31 mouse cellular contexts compared by ENCODE assay signal in genomic region chrX:56322731-56323130, GRCm38 (mm10). TPM values are rescaled to one million over a fixed set of nuclear protein-coding genes. Genes with fewer than 3 reads are reported as not detected.
DNase-seq lines count a peak whose midpoint lies in the region; ATAC-seq and TF ChIP-seq lines count a peak whose summit lies in the region.
"Had no signal": no experiment of that assay in that cellular context is flagged by ENCODE, and none has a peak within 500 bp of the region (broad histone marks: within the 10 kb centered on the region; RNA-seq: fewer than 3 reads in every experiment).

No protein-coding gene starts in this region.

- no peak overlapping the region for H3K9ac ChIP-seq in lung, postnatal 0 days (replicated peaks; ENCODE audit: low read depth)
- H3K9ac ChIP-seq: embryonic facial prominence, embryonic 13.5 days; forebrain, embryonic 12.5 days; heart, embryonic 12.5 days; heart, embryonic 15.5 days; hindbrain, embryonic 14.5 days had no signal

- no peaks in the 10 kb centered on the region for H3K9me3 ChIP-seq in lung, postnatal 0 days (ENCODE audit: low read length)
- H3K9me3 ChIP-seq: embryonic facial prominence, embryonic 10.5 days; embryonic facial prominence, embryonic 13.5 days; forebrain, embryonic 12.5 days; heart, embryonic 12.5 days; heart, embryonic 15.5 days; hindbrain, embryonic 10.5 days had no signal

- TF ChIP-seq CTCF in lung, postnatal 0 days (IDR thresholded peaks at IDR 0.05), result no peak

- DNase-seq in 416B (ENCODE audit: low read depth) (peak; percentile 54), adipocyte (ENCODE audit: low spot score) (peak; percentile 25)
- no peak for DNase-seq in lung, postnatal 0 days (ENCODE audit: low spot score)
- no peak for DNase-seq in left cerebral cortex, adult 8-10 months (ENCODE audit: low spot score in 2 of 2)
- no peak for DNase-seq in retina, postnatal 1 day
- DNase-seq: adrenal gland, adult 2 months; adrenal gland, postnatal 14 days; cerebellum, adult 11-12 months; cerebellum, adult 8-10 months; cerebellum, postnatal 10 days; cerebellum, postnatal 36 days; embryo, embryonic 11 days; gastrocnemius, postnatal 10 days; gastrocnemius, postnatal 36 days; heart, adult 11 months; heart, postnatal 10 days; heart, postnatal 36 days had no signal

- H3K4me2 ChIP-seq in lung, postnatal 0 days (replicated peaks; ENCODE audit: low read depth, low read length), result no peak overlapping the region
- H3K4me2 ChIP-seq: embryonic facial prominence, embryonic 13.5 days; forebrain, embryonic 12.5 days; heart, embryonic 12.5 days; heart, embryonic 15.5 days; hindbrain, embryonic 14.5 days had no signal

- no peaks in the 10 kb centered on the region for H3K4me1 ChIP-seq in lung, postnatal 0 days (ENCODE audit: insufficient read depth, low read depth, low read length)
- H3K4me1 ChIP-seq: embryonic facial prominence, embryonic 10.5 days; embryonic facial prominence, embryonic 13.5 days; forebrain, embryonic 12.5 days; heart, embryonic 12.5 days; heart, embryonic 15.5 days; hindbrain, embryonic 10.5 days had no signal

- no peak for TF ChIP-seq EP300 in lung, postnatal 0 days (IDR thresholded peaks at IDR 0.05)

- ATAC-seq in megakaryocyte, adult 5-6 weeks (ENCODE audit: poor library complexity, severe bottlenecking), result peak; percentile 84
- no peak for ATAC-seq in lung, postnatal 0 days
- ATAC-seq: CD4-positive, CD25-positive, alpha-beta regulatory T cell, adult 4 months; forebrain, embryonic 16.5 days; intestine, postnatal 0 days; Patski had no signal

- H3K27me3 ChIP-seq in lung, postnatal 0 days (replicated peaks; ENCODE audit: insufficient read depth, low read length), result no peaks in the 10 kb centered on the region
- H3K27me3 ChIP-seq: embryonic facial prominence, embryonic 13.5 days; forebrain, embryonic 12.5 days; heart, embryonic 12.5 days; heart, embryonic 15.5 days had no signal

- H3K27ac ChIP-seq in lung, postnatal 0 days (ENCODE audit: low read length), result no peak overlapping the region
- H3K27ac ChIP-seq: embryonic facial prominence, embryonic 10.5 days; embryonic facial prominence, embryonic 13.5 days; forebrain, embryonic 12.5 days; heart, embryonic 15.5 days; hindbrain, embryonic 10.5 days; hindbrain, embryonic 14.5 days had no signal

- 43% methylated on average over 2 of the region's 2 CpGs for WGBS in lung, postnatal 0 days

- no peak overlapping the region for H3K4me3 ChIP-seq in lung, postnatal 0 days (ENCODE audit: low read depth, low read length)
- H3K4me3 ChIP-seq: embryonic facial prominence, embryonic 10.5 days; embryonic facial prominence, embryonic 13.5 days; erythroblast, embryonic 14.5 days; forebrain, embryonic 12.5 days; heart, embryonic 12.5 days; heart, embryonic 15.5 days; hindbrain, embryonic 10.5 days had no signal

- H3K36me3 ChIP-seq in lung, postnatal 0 days (ENCODE audit: insufficient read depth, low read length), result no peaks in the 10 kb centered on the region
- H3K36me3 ChIP-seq: embryonic facial prominence, embryonic 10.5 days; embryonic facial prominence, embryonic 13.5 days; forebrain, embryonic 12.5 days; heart, embryonic 12.5 days; heart, embryonic 15.5 days; hindbrain, embryonic 10.5 days had no signal

RNA-seq across cellular contexts. Expression of gene Zfp449, which starts 23.5 kb away (rescaled TPM):
- total RNA-seq in megakaryocyte, adult 5-6 weeks (2015), result 0.45 and 0.89 TPM in 2 replicates
- 1.1 and 1.2 TPM in 2 replicates for total RNA-seq in megakaryocyte, adult 5-6 weeks (2017)
- 2.1 and 2.4 TPM in 2 replicates for polyA plus RNA-seq in lung, postnatal 0 days (2015; fragmentation: Nextera tagmentation; extraction: Ambion mirVana)
- 1 to 10 TPM; 3.9 to 5.1 (median 4.2) TPM for total RNA-seq in left cerebral cortex, adult 8-10 months (2022)
- polyA plus RNA-seq: erythroblast, embryonic 14.5 days had no signal

RNA-seq across cellular contexts. Expression of gene Smim10l2a, which starts 51.7 kb away (rescaled TPM):
- total RNA-seq in megakaryocyte, adult 5-6 weeks (2015), result not detected in 2 replicates
- 0.29 TPM in 1 of 2 replicates, not detected in the other for total RNA-seq in megakaryocyte, adult 5-6 weeks (2017)
- 1.4 and 1.5 TPM in 2 replicates for polyA plus RNA-seq in lung, postnatal 0 days (2015; fragmentation: Nextera tagmentation; extraction: Ambion mirVana)
- total RNA-seq in left cerebral cortex, adult 8-10 months (2022), result 10 to 100 TPM; 17.2 to 22.5 (median 20.0) TPM
- total RNA-seq: gastrocnemius, postnatal 36 days; heart, postnatal 36 days had no signal
- polyA plus RNA-seq: C2C12; erythroblast, embryonic 14.5 days had no signal

Comparison
In these comparisons a context has a peak if more than half of its experiments do, and no peak if none do; other contexts are left out.
1. DNase-seq: peak in 416B (single experiment) and adipocyte (single experiment); none in lung, postnatal 0 days (single experiment), left cerebral cortex, adult 8-10 months (0 of 2) and retina, postnatal 1 day (single experiment).
2. RNA of gene Smim10l2a, which starts 51.7 kb away (total RNA-seq): 17.2 to 22.5 TPM in left cerebral cortex, adult 8-10 months; 0.29 TPM in megakaryocyte, adult 5-6 weeks; every median in the first group is over 10 times any median in the second.